Mouse (Mus musculus) monocyte, adult 2 months (primary cell): ENCODE data around the gene Scgb1b10.
"Not testable (repeated sequence)": the region's sequence is repeated elsewhere in the genome, so short reads cannot be mapped to it uniquely, and the experiment has no call there.

Source experiments
- DNase-seq, 2 experiments: peaks; one replicate each; pipeline ENCODE4 v3.0.0; 2022; ENCODE audit warnings: low spot score in 2 of 2, low read depth in 1 of 2

Scgb1b10 gene

DNA sequence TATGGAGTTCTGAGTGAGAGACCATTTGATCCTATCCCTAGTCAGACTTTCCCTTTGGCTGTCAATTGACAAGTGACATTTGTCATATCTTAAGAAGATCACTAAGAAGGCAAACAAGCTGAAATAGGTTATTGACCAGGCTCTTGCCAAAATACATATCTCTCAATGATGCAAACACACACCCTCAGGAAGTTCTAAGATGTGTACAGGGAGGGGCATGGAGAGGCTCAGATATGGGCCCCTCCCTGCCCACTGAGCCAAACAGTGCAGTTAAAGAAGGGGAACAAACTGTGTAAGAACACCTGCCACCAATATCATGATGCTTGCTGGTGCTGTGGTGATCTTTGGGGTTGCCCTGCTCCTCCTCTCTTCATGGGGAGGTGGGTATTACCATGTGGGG lies at the start of gene Scgb1b10:
Gene Scgb1b10, plus strand, starts transcription at position 301 of the 400 bp plus-strand sequence.
- not testable (repeated sequence) for DNase-seq
